Mouse (Mus musculus): Measurements from ENCODE around the gene Arhgef11. TPM values are rescaled to one million over a fixed set of nuclear protein-coding genes. Genes with fewer than 3 reads are reported as not detected.

Gene Arhgef11
- total RNA-seq (2023), result 29.3 to 30.7 TPM (median 29.8 TPM) in 4 replicates

GRCm38 (mm10) chr3:87616957-87617810, at the start of gene Arhgef11:
Gene Arhgef11, plus strand, starts transcription at chr3:87617559.

DNA sequence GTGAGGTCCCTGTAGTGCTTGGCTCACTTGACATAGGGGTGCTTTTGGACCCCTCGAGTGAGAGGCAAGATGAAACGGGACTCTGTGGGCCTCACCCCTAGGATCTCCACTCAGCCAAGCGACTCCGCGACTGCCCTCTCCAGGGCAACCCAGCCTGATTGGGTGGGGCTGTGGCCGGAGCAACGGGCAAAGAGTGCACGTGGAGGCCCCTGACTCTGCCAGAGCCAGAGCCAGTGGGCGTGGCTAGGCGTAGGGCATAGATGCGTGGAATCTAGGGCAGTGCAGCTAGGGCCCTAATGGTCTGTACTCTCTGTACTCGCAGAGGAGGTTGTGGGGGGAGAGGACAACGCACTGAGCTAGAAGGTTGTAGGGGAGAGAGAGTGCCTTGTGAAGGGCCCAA, 131.1 kb downstream of the Arhgef11 start, which contains the start of gene Lrrc71:
Gene Lrrc71 (minus strand): TSS at position 195 of the 400 bp plus-strand sequence.

Other genes with a start within 250 kb of the Arhgef11 start
- 356 to 391 TPM (median 365 TPM) in 4 replicates for gene Fcrl1, start 241.2 kb upstream of the Arhgef11 start, total RNA-seq (2023)
- 26.9 to 33.7 TPM (median 28.8 TPM) in 4 replicates for gene Fcrl5, start 181.8 kb upstream of the Arhgef11 start, total RNA-seq (2023)
- gene Etv3, start 92.2 kb upstream of the Arhgef11 start, total RNA-seq (2023), result 63.7 to 76.6 TPM (median 72.2 TPM) in 4 replicates
- 0.38 to 0.92 TPM (median 0.46 TPM) in 3 of 4 replicates, not detected in the other for gene Lrrc71, start 131.1 kb downstream of the Arhgef11 start, total RNA-seq (2023)
- gene Ntrk1, start 177.6 kb downstream of the Arhgef11 start, total RNA-seq (2023), result not detected in 4 replicates
- gene Insrr, start 179.4 kb downstream of the Arhgef11 start, total RNA-seq (2023), result 0.21 to 0.24 TPM in 2 of 4 replicates, not detected in the others
- 21.5 to 26.1 TPM (median 23.9 TPM) in 4 replicates for gene Pear1, start 206.7 kb downstream of the Arhgef11 start, total RNA-seq (2023)
- 25.2 to 31.8 TPM (median 27.6 TPM) in 4 replicates for gene Sh2d2a, start 229.2 kb downstream of the Arhgef11 start, total RNA-seq (2023)

Measured in B cell, adult 62 days (primary cell).